Mouse (Mus musculus) stomach, embryonic 15.5 days (tissue): Measurements from ENCODE around the gene Ddx49. TPM values are rescaled to one million over a fixed set of nuclear protein-coding genes. Genes with fewer than 3 reads are reported as not detected.

Experiments used
- ATAC-seq: fragments of 200-750 bp; cut with Nextera tagmentation; 2 replicates; pipeline ENCODE4 v1.8.0; 2017; ENCODE audit warnings: low read depth, moderate number of reproducible peaks, moderate TSS enrichment; ENCODE audit not compliant: insufficient read depth, low FRiP score
- H3K27ac ChIP-seq: fragments of 300-500 bp; sonication (generic); 2 replicates; pipeline ENCODE4 v1.5.1; 2015; ENCODE audit warnings: mild to moderate bottlenecking, inconsistent platforms
- H3K27me3 ChIP-seq: fragments of 300-500 bp; sonication (generic); replicated peaks from 2 replicates; pipeline ENCODE4 v1.6.1; 2015; ENCODE audit warnings: inconsistent platforms
- H3K36me3 ChIP-seq: fragments of 300-500 bp; sonication (generic); 2 replicates; pipeline ENCODE4 v1.6.1; 2015; ENCODE audit warnings: inconsistent platforms
- H3K4me1 ChIP-seq: fragments of 300-500 bp; sonication (generic); 2 replicates; pipeline ENCODE4 v1.6.1; 2015; ENCODE audit warnings: inconsistent platforms
- H3K4me2 ChIP-seq: fragments of 300-500 bp; sonication (generic); 2 replicates; pipeline ENCODE4 v1.6.1; 2015; ENCODE audit warnings: mild to moderate bottlenecking, inconsistent platforms
- H3K4me3 ChIP-seq: fragments of 300-500 bp; sonication (generic); replicated peaks from 2 replicates; pipeline ENCODE4 v1.5.1; 2015; ENCODE audit warnings: inconsistent platforms
- H3K9ac ChIP-seq: fragments of 300-500 bp; sonication (generic); 2 replicates; pipeline ENCODE4 v1.6.1; 2015; ENCODE audit warnings: inconsistent platforms
- H3K9me3 ChIP-seq: fragments of 300-500 bp; sonication (generic); 2 replicates; pipeline ENCODE4 v1.6.1; 2016; ENCODE audit warnings: inconsistent platforms
- WGBS: fragments of 180-500 bp; shearing (Covaris S2); methylation state at CpG from one replicate; pipeline ENCODE4 v1.1.7; 2015; 5-methylcytosine and 5-hydroxymethylcytosine counted together
- polyA plus RNA-seq: library from polyadenylated mRNA; unstranded; fragments of >200 nt; fragmentation: Nextera tagmentation; extraction: Ambion mirVana; gene quantifications from 2 replicates; pipeline ENCODE4 v1.2.1, GENCODE M21; 2015

Ddx49 gene
- polyA plus RNA-seq, 1 experiment from 2014 or later, result 46.3 TPM

GRCm38 (mm10) chr8:70281001-70281400 lies 21.3 kb downstream of the Ddx49 start:
- WGBS, result 33% methylated on average over 3 of the region's 3 CpGs

GRCm38 (mm10) chr8:70279266-70279665 lies 23.0 kb downstream of the Ddx49 start:
- WGBS, result 57% methylated on average over 8 of the region's 8 CpGs
- H3K27me3 ChIP-seq, result no peaks in the 10 kb centered on the region
- H3K4me1 ChIP-seq, result peaks cover 14% of the 10 kb centered on the region
- no peaks in the 10 kb centered on the region for H3K36me3 ChIP-seq
- no peaks in the 10 kb centered on the region for H3K9me3 ChIP-seq
- no peak overlapping the region for H3K4me2 ChIP-seq
- H3K27ac ChIP-seq, result no peak overlapping the region
- ATAC-seq, result no peak
- no peak overlapping the region for H3K4me3 ChIP-seq
- H3K9ac ChIP-seq, result no peak overlapping the region

More at GRCm38 (mm10) chr8:70281001-70281400, 21.3 kb downstream of the Ddx49 start:
- H3K36me3 ChIP-seq, result peaks cover 9% of the 10 kb centered on the region
- H3K9ac ChIP-seq, result no peak overlapping the region
- no peak overlapping the region for H3K4me2 ChIP-seq
- peaks cover 14% of the 10 kb centered on the region for H3K4me1 ChIP-seq
- no peaks in the 10 kb centered on the region for H3K9me3 ChIP-seq
- H3K27me3 ChIP-seq, result no peaks in the 10 kb centered on the region
- ATAC-seq, result no peak
- 0 out of 2 replicates have a peak overlapping the region, but pooled peaks have one; percentile 74 for H3K27ac ChIP-seq
- H3K4me3 ChIP-seq, result no peak overlapping the region

DNA sequence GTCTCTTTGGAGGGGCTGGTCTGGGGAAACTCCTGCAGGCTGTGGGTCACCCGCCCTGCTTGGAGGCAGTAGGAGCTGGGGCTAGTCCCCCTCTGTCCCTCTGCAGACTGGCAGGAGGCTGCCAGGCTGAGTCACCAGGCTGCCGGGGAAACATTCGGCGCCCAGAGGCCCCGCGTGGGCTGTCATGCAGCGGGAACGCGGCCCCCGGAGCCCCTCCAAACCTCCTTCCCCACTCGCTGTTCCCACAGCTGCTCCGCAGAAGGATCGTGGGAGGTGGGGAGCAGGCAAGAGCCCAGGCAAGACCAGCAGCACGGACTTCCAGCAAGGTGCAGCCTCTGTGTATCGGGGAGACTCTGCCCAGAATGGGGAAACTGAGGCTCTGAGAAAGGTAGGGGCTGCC lies 24.1 kb downstream of the Ddx49 start:
- H3K4me3 ChIP-seq, result no peak overlapping the region
- 53% methylated on average over 15 of the region's 15 CpGs for WGBS
- no peak for ATAC-seq
- H3K4me1 ChIP-seq, result peaks cover 14% of the 10 kb centered on the region
- no peaks in the 10 kb centered on the region for H3K36me3 ChIP-seq
- H3K9me3 ChIP-seq, result no peaks in the 10 kb centered on the region
- H3K27me3 ChIP-seq, result no peaks in the 10 kb centered on the region
- no peak overlapping the region for H3K27ac ChIP-seq
- H3K4me2 ChIP-seq, result 0 out of 2 replicates have a peak overlapping the region, but pooled peaks have one; percentile 14
- H3K9ac ChIP-seq, result no peak overlapping the region

- Histone ChIP-seq H3K9me3 (no peaks in the 10 kb centered on the region), H3K27me3 (no peaks in the 10 kb centered on the region), H3K36me3 (no peaks in the 10 kb centered on the region), H3K4me2 (no peak overlapping the region), H3K4me3 (no peak overlapping the region), H3K4me1 (peaks cover 6% of the 10 kb centered on the region), H3K27ac (no peak overlapping the region), H3K9ac (no peak overlapping the region)
- no peak for ATAC-seq
- 72% methylated on average over 3 of the region's 3 CpGs for WGBS
Measured at GRCm38 (mm10) chr8:70276476-70276875, 25.8 kb downstream of the Ddx49 start.

- H3K27me3 ChIP-seq, result no peaks in the 10 kb centered on the region
- H3K36me3 ChIP-seq, result no peaks in the 10 kb centered on the region
- H3K9me3 ChIP-seq, result no peaks in the 10 kb centered on the region
- no peak for ATAC-seq
- peaks cover 6% of the 10 kb centered on the region for H3K4me1 ChIP-seq
- no peak overlapping the region for H3K4me3 ChIP-seq
- H3K9ac ChIP-seq, result no peak overlapping the region
- H3K27ac ChIP-seq, result no peak overlapping the region
- H3K4me2 ChIP-seq, result no peak overlapping the region
Measured at GRCm38 (mm10) chr8:70274350-70274749, 27.9 kb downstream of the Ddx49 start.

- peaks cover 3% of the 10 kb centered on the region; the same call in 1 of the 2 replicates for H3K4me1 ChIP-seq
- no peak overlapping the region for H3K4me3 ChIP-seq
- H3K27ac ChIP-seq, result no peak overlapping the region
- ATAC-seq, result peak; percentile 48; the same call in 1 of the 2 replicates
- no peaks in the 10 kb centered on the region for H3K9me3 ChIP-seq
- H3K36me3 ChIP-seq, result no peaks in the 10 kb centered on the region
- 38% methylated on average over 3 of the region's 3 CpGs for WGBS
- H3K9ac ChIP-seq, result no peak overlapping the region
- H3K27me3 ChIP-seq, result no peaks in the 10 kb centered on the region
- H3K4me2 ChIP-seq, result no peak overlapping the region
Measured at GRCm38 (mm10) chr8:70272949-70273348, 29.3 kb downstream of the Ddx49 start.

DNA sequence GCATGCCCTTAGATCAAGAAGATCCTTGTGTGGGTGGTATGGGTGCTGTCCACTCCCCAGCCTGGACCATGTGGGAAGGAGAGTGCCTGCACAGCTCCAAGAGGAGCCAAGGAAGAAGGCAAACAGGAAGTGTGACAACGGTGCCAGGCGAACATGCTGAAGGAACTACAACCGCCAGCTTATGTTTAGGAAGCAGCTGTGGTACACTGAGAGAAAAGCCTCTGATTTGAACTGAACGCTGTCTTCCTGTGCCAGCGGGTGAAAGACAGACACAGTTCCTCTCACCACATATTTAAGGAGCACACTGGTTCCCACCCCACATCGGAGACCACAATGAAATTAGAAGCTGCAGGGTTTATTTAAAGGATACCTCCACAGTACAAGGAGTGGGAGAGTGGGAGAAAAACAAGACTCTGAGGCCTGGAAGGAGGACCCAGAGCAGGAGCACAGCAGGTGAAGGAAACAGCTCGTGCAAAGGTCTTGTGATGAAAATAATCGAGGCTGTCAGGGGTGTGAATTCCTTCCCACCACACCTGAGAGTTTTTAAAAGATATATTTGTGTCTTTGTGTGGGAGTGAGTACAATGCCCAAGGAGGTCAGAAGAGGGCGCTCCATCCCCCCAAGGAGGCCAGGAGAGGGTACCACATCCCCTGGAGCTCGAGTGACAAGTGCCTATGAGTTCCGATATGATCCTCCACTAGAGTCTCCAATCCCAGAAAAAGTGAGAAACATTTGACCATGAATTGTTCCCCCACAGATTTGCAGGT lies 33.3 kb downstream of the Ddx49 start:
- 50% methylated on average over 11 of the region's 11 CpGs for WGBS
- no peaks in the 10 kb centered on the region for H3K9me3 ChIP-seq
- no peak overlapping the region for H3K4me2 ChIP-seq
- no peak overlapping the region for H3K4me3 ChIP-seq
- no peak overlapping the region for H3K27ac ChIP-seq
- H3K36me3 ChIP-seq, result peaks cover 10% of the 10 kb centered on the region
- H3K4me1 ChIP-seq, result no peaks in the 10 kb centered on the region; the same call in 1 of the 2 replicates
- ATAC-seq, result no peak
- no peaks in the 10 kb centered on the region for H3K27me3 ChIP-seq
- H3K9ac ChIP-seq, result no peak overlapping the region

DNA sequence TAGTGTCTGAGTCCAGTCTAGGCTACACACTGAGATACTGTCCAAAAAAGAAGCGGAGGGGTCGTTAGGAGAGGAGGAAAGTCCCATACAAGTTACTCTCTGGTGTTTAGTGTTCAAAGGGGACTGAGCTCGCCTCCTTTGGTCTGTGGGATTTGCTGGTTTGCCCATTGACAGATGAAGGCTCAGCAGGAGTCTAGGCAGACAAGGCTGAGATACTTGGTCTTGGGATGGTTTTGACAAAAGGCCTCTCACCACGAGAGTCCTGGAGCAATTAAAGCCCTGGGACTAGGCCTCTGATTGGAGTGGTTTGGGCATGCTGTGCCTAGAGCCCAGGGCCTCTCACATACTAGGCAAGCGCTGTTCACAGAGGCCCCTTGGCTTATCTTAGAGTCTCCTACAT lies 34.0 kb downstream of the Ddx49 start:
- no peaks in the 10 kb centered on the region for H3K9me3 ChIP-seq
- H3K4me3 ChIP-seq, result no peak overlapping the region
- H3K4me2 ChIP-seq, result no peak overlapping the region
- no peak for ATAC-seq
- no peak overlapping the region for H3K27ac ChIP-seq
- no peaks in the 10 kb centered on the region; the same call in 1 of the 2 replicates for H3K4me1 ChIP-seq
- H3K27me3 ChIP-seq, result no peaks in the 10 kb centered on the region
- WGBS, result 62% methylated on average over 5 of the region's 5 CpGs
- peaks cover 15% of the 10 kb centered on the region for H3K36me3 ChIP-seq
- no peak overlapping the region for H3K9ac ChIP-seq

DNA sequence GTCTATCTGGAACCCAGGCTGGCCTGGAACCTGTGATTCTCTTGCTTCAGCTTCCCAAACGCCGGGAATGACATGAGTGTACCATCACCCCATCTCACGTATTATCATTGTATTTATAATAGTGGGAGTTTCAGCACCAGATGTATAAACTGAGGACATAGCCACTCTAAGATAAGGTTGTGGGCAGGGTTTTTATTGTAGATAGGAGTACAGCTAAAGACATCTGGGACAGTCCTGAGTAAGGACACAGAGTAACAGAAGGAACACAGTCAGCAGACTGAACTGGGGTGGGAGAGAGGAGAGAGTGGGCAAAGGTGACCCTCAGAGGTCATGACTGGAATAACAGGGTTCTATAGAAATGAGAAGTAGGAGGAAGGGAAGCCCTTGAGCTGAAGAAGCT lies 34.6 kb downstream of the Ddx49 start:
- Histone ChIP-seq H3K9me3 (no peaks in the 10 kb centered on the region), H3K36me3 (peaks cover 21% of the 10 kb centered on the region), H3K27ac (no peak overlapping the region), H3K27me3 (no peaks in the 10 kb centered on the region), H3K4me3 (no peak overlapping the region), H3K4me1 (no peaks in the 10 kb centered on the region; the same call in 1 of the 2 replicates), H3K9ac (no peak overlapping the region), H3K4me2 (no peak overlapping the region)
- 72% methylated on average over 3 of the region's 3 CpGs for WGBS
- ATAC-seq, result no peak

GRCm38 (mm10) chr8:70259043-70259442 lies 43.2 kb downstream of the Ddx49 start:
- Histone ChIP-seq H3K4me3 (no peak overlapping the region), H3K27me3 (no peaks in the 10 kb centered on the region), H3K36me3 (peaks cover 78% of the 10 kb centered on the region), H3K27ac (no peak overlapping the region), H3K4me2 (no peak overlapping the region), H3K9ac (no peak overlapping the region), H3K9me3 (no peaks in the 10 kb centered on the region), H3K4me1 (no peaks in the 10 kb centered on the region)
- 79% methylated on average over 2 of the region's 2 CpGs for WGBS
- 0 out of 2 replicates have a peak, but pooled peaks have one; percentile 15 for ATAC-seq

DNA sequence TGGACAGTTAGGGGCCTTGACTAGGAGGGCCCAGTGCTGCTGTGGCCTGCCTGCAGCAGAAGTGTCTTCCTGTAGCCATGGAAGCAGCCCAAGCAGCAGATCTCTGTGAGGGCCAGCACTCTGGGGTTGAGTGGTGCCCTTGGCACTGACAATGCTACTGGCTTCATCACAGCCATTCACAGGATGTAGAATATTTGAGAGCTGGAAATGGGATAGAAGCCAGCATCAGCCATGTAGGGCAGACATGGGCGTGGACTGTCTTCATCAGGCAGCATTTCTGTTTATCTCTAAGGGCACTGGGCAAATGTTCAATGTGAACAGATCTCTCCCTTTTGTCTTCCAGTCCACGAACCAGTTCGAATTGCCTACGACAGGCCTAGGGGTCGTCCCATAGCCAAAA lies 43.7 kb downstream of the Ddx49 start:
- WGBS, result 90% methylated on average over 5 of the region's 5 CpGs
- Histone ChIP-seq H3K4me3 (no peak overlapping the region), H3K4me2 (no peak overlapping the region), H3K36me3 (peaks cover 78% of the 10 kb centered on the region), H3K9me3 (no peaks in the 10 kb centered on the region), H3K4me1 (no peaks in the 10 kb centered on the region), H3K9ac (no peak overlapping the region), H3K27ac (no peak overlapping the region), H3K27me3 (no peaks in the 10 kb centered on the region)
- ATAC-seq, result no peak

DNA sequence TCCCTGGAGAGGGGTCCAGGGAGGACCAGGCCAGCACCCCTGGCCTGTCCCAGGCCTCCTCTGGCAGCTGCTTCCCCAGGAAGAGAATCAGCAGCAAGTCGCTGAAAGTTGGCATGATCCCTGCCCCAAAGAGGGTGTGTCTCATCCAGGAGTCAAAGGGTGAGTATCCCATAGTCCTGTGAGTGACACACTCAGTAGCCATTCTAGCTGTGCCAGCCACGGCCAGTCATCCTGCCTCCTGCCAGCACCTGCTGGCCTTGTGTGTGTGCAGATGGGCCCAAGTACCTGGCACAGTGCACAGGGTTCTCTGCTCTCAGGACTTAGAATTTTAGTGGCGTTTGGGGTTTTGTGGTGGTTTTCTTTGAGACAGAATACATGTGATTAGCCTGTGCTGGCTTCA lies 44.8 kb downstream of the Ddx49 start:
- Histone ChIP-seq H3K4me2 (no peak overlapping the region), H3K27ac (no peak overlapping the region), H3K27me3 (no peaks in the 10 kb centered on the region), H3K9ac (no peak overlapping the region), H3K9me3 (no peaks in the 10 kb centered on the region), H3K4me3 (no peak overlapping the region), H3K4me1 (no peaks in the 10 kb centered on the region), H3K36me3 (peaks cover 78% of the 10 kb centered on the region)
- 80% methylated on average over 3 of the region's 3 CpGs for WGBS
- no peak for ATAC-seq
